Mouse (Mus musculus): ENCODE measurements around the gene Nppa.

- TF ChIP-seq CTCF (IDR thresholded peaks at IDR 0.05), result no peak
- no peak for TF ChIP-seq EP300 (IDR thresholded peaks at IDR 0.05; ENCODE audit: insufficient read depth, low read depth, low read length)
- no peak; the same call in 1 of the 2 replicates for TF ChIP-seq POLR2A (IDR thresholded peaks at IDR 0.05; ENCODE audit: insufficient read depth, low read depth, low read length)
These were observed 3.8 kb downstream of the Nppa start for GRCm38 (mm10) chr4:148004361-148004760.
